Mouse (Mus musculus) liver, postnatal 0 days (tissue): ENCODE measurements around the gene Adgrf3.

Source experiments
- CTCF ChIP-seq: sonication (generic); IDR thresholded peaks from 2 replicates; pipeline ENCODE4 v1.5.1; 2016; ENCODE audit warnings: antibody characterized with exemption, low read depth
- EP300 ChIP-seq: IDR thresholded peaks from 2 replicates; pipeline ENCODE4 v1.6.1; 2016; ENCODE audit warnings: antibody characterized with exemption, low read depth, mild to moderate bottlenecking

- TF ChIP-seq CTCF = no peak
- TF ChIP-seq EP300 = no peak
Measured at GRCm38 (mm10) chr5:30245861-30246416, 40.4 kb upstream of the Adgrf3 start.
